Mouse (Mus musculus) stomach, embryonic 15.5 days (tissue): ENCODE data around the gene Zfp949. TPM values are rescaled to one million over a fixed set of nuclear protein-coding genes. Genes with fewer than 3 reads are reported as not detected.
A peak's percentile ranks its signal among the peaks of the same experiment; 100 is the strongest.

Experiments used
- ATAC-seq: fragments of 200-750 bp; cut with Nextera tagmentation; 2 replicates; pipeline ENCODE4 v1.8.0; 2017; ENCODE audit warnings: low read depth, moderate number of reproducible peaks, moderate TSS enrichment; ENCODE audit not compliant: insufficient read depth, low FRiP score
- H3K27ac ChIP-seq: fragments of 300-500 bp; sonication (generic); 2 replicates; pipeline ENCODE4 v1.5.1; 2015; ENCODE audit warnings: mild to moderate bottlenecking, inconsistent platforms
- H3K27me3 ChIP-seq: fragments of 300-500 bp; sonication (generic); replicated peaks from 2 replicates; pipeline ENCODE4 v1.6.1; 2015; ENCODE audit warnings: inconsistent platforms
- H3K36me3 ChIP-seq: fragments of 300-500 bp; sonication (generic); 2 replicates; pipeline ENCODE4 v1.6.1; 2015; ENCODE audit warnings: inconsistent platforms
- H3K4me1 ChIP-seq: fragments of 300-500 bp; sonication (generic); 2 replicates; pipeline ENCODE4 v1.6.1; 2015; ENCODE audit warnings: inconsistent platforms
- H3K4me2 ChIP-seq: fragments of 300-500 bp; sonication (generic); 2 replicates; pipeline ENCODE4 v1.6.1; 2015; ENCODE audit warnings: mild to moderate bottlenecking, inconsistent platforms
- H3K4me3 ChIP-seq: fragments of 300-500 bp; sonication (generic); replicated peaks from 2 replicates; pipeline ENCODE4 v1.5.1; 2015; ENCODE audit warnings: inconsistent platforms
- H3K9ac ChIP-seq: fragments of 300-500 bp; sonication (generic); 2 replicates; pipeline ENCODE4 v1.6.1; 2015; ENCODE audit warnings: inconsistent platforms
- H3K9me3 ChIP-seq: fragments of 300-500 bp; sonication (generic); 2 replicates; pipeline ENCODE4 v1.6.1; 2016; ENCODE audit warnings: inconsistent platforms
- WGBS: fragments of 180-500 bp; shearing (Covaris S2); methylation state at CpG from one replicate; pipeline ENCODE4 v1.1.7; 2015; 5-methylcytosine and 5-hydroxymethylcytosine counted together
- polyA plus RNA-seq: library from polyadenylated mRNA; unstranded; fragments of >200 nt; fragmentation: Nextera tagmentation; extraction: Ambion mirVana; gene quantifications from 2 replicates; pipeline ENCODE4 v1.2.1, GENCODE M21; 2015

Zfp949 gene
- polyA plus RNA-seq, 1 experiment from 2014 or later = 10.1 TPM

- Histone ChIP-seq H3K9me3 (no peaks in the 10 kb centered on the region), H3K27me3 (no peaks in the 10 kb centered on the region), H3K4me1 (peaks cover 3% of the 10 kb centered on the region; the same call in 1 of the 2 replicates), H3K4me2 (peak overlapping the region; percentile 82), H3K4me3 (peak overlapping the region; percentile 69), H3K27ac (peak overlapping the region; percentile 90), H3K9ac (peak overlapping the region; percentile 39; the same call in 1 of the 2 replicates), H3K36me3 (0 out of 2 replicates have a peak, but pooled peaks cover 5% of the 10 kb centered on the region)
- under 1% methylated on average over 16 of the region's 16 CpGs for WGBS
- ATAC-seq = no peak
Measured at GRCm38 (mm10) chr9:88523335-88523668, 24.5 kb upstream of the Zfp949 start.

GRCm38 (mm10) chr9:88524367-88524766 lies 23.5 kb upstream of the Zfp949 start:
- H3K36me3 ChIP-seq = 0 out of 2 replicates have a peak, but pooled peaks cover 5% of the 10 kb centered on the region
- H3K9me3 ChIP-seq = no peaks in the 10 kb centered on the region
- no peak for ATAC-seq
- no peak overlapping the region for H3K4me3 ChIP-seq
- WGBS = 93% methylated on average over 2 of the region's 2 CpGs
- no peaks in the 10 kb centered on the region for H3K27me3 ChIP-seq
- no peak overlapping the region for H3K4me2 ChIP-seq
- H3K27ac ChIP-seq = no peak overlapping the region
- peaks cover 3% of the 10 kb centered on the region; the same call in 1 of the 2 replicates for H3K4me1 ChIP-seq
- H3K9ac ChIP-seq = no peak overlapping the region

- no peaks in the 10 kb centered on the region for H3K9me3 ChIP-seq
- H3K27me3 ChIP-seq = no peaks in the 10 kb centered on the region
- H3K4me2 ChIP-seq = no peak overlapping the region
- no peak for ATAC-seq
- 58% methylated on average over 3 of the region's 3 CpGs for WGBS
- H3K36me3 ChIP-seq = 0 out of 2 replicates have a peak, but pooled peaks cover 5% of the 10 kb centered on the region
- H3K9ac ChIP-seq = no peak overlapping the region
- no peak overlapping the region for H3K27ac ChIP-seq
- H3K4me1 ChIP-seq = peaks cover 3% of the 10 kb centered on the region; the same call in 1 of the 2 replicates
- H3K4me3 ChIP-seq = no peak overlapping the region
Measured at GRCm38 (mm10) chr9:88524796-88525195, 23.0 kb upstream of the Zfp949 start.

- Histone ChIP-seq H3K27ac (no peak overlapping the region), H3K27me3 (no peaks in the 10 kb centered on the region), H3K9me3 (no peaks in the 10 kb centered on the region), H3K9ac (no peak overlapping the region), H3K4me3 (no peak overlapping the region), H3K4me2 (no peak overlapping the region), H3K4me1 (peaks cover 3% of the 10 kb centered on the region; the same call in 1 of the 2 replicates), H3K36me3 (0 out of 2 replicates have a peak, but pooled peaks cover 4% of the 10 kb centered on the region)
- 89% methylated on average over 6 of the region's 6 CpGs for WGBS
- no peak for ATAC-seq
Measured at GRCm38 (mm10) chr9:88525341-88525740, 22.5 kb upstream of the Zfp949 start.

- 76% methylated on average over 4 of the region's 4 CpGs for WGBS
- no peaks in the 10 kb centered on the region for H3K9me3 ChIP-seq
- no peaks in the 10 kb centered on the region for H3K36me3 ChIP-seq
- H3K27me3 ChIP-seq = no peaks in the 10 kb centered on the region
- H3K4me1 ChIP-seq = no peaks in the 10 kb centered on the region
- H3K4me2 ChIP-seq = no peak overlapping the region
- H3K4me3 ChIP-seq = no peak overlapping the region
- no peak for ATAC-seq
- no peak overlapping the region for H3K27ac ChIP-seq
- H3K9ac ChIP-seq = no peak overlapping the region
Measured at GRCm38 (mm10) chr9:88527956-88528355, 19.9 kb upstream of the Zfp949 start.

GRCm38 (mm10) chr9:88528736-88529135 lies 19.1 kb upstream of the Zfp949 start:
- H3K27ac ChIP-seq = no peak overlapping the region
- no peaks in the 10 kb centered on the region for H3K36me3 ChIP-seq
- no peak overlapping the region for H3K9ac ChIP-seq
- no peaks in the 10 kb centered on the region for H3K9me3 ChIP-seq
- H3K4me1 ChIP-seq = no peaks in the 10 kb centered on the region
- H3K4me2 ChIP-seq = no peak overlapping the region
- WGBS = 79% methylated on average over 5 of the region's 5 CpGs
- H3K27me3 ChIP-seq = no peaks in the 10 kb centered on the region
- no peak for ATAC-seq
- H3K4me3 ChIP-seq = no peak overlapping the region

GRCm38 (mm10) chr9:88529571-88529970 lies 18.2 kb upstream of the Zfp949 start:
- H3K27me3 ChIP-seq = no peaks in the 10 kb centered on the region
- WGBS = 83% methylated on average over 3 of the region's 3 CpGs
- no peaks in the 10 kb centered on the region for H3K4me1 ChIP-seq
- H3K4me3 ChIP-seq = no peak overlapping the region
- no peak overlapping the region for H3K4me2 ChIP-seq
- no peak overlapping the region for H3K9ac ChIP-seq
- no peak for ATAC-seq
- no peaks in the 10 kb centered on the region for H3K9me3 ChIP-seq
- no peaks in the 10 kb centered on the region for H3K36me3 ChIP-seq
- no peak overlapping the region for H3K27ac ChIP-seq

GRCm38 (mm10) chr9:88529979-88530580 lies 17.7 kb upstream of the Zfp949 start:
- no peak for ATAC-seq
- no peak overlapping the region for H3K4me3 ChIP-seq
- WGBS = 56% methylated on average over 5 of the region's 5 CpGs
- no peak overlapping the region for H3K27ac ChIP-seq
- no peaks in the 10 kb centered on the region for H3K27me3 ChIP-seq
- no peaks in the 10 kb centered on the region for H3K36me3 ChIP-seq
- no peak overlapping the region for H3K4me2 ChIP-seq
- H3K9ac ChIP-seq = no peak overlapping the region
- no peaks in the 10 kb centered on the region for H3K4me1 ChIP-seq
- no peaks in the 10 kb centered on the region for H3K9me3 ChIP-seq

GRCm38 (mm10) chr9:88534093-88534492 lies 13.7 kb upstream of the Zfp949 start:
- Histone ChIP-seq H3K36me3 (no peaks in the 10 kb centered on the region), H3K27ac (no peak overlapping the region), H3K4me2 (no peak overlapping the region), H3K4me1 (no peaks in the 10 kb centered on the region), H3K27me3 (no peaks in the 10 kb centered on the region), H3K9me3 (no peaks in the 10 kb centered on the region), H3K9ac (no peak overlapping the region), H3K4me3 (no peak overlapping the region)
- no peak for ATAC-seq
- WGBS = 84% methylated on average over 5 of the region's 5 CpGs

- ATAC-seq = no peak
Measured at GRCm38 (mm10) chr9:88539546-88540224, 8.1 kb upstream of the Zfp949 start.

GRCm38 (mm10) chr9:88542816-88543215 lies 5.0 kb upstream of the Zfp949 start:
- Histone ChIP-seq H3K4me1 (no peaks in the 10 kb centered on the region), H3K36me3 (no peaks in the 10 kb centered on the region), H3K9me3 (no peaks in the 10 kb centered on the region), H3K9ac (no peak overlapping the region), H3K27me3 (no peaks in the 10 kb centered on the region), H3K4me3 (no peak overlapping the region), H3K27ac (no peak overlapping the region), H3K4me2 (no peak overlapping the region)
- WGBS = 24% methylated on average over 2 of the region's 2 CpGs
- ATAC-seq = no peak

More at GRCm38 (mm10) chr9:88539546-88540224, 8.1 kb upstream of the Zfp949 start:
- Histone ChIP-seq H3K4me1 (no peaks in the 10 kb centered on the region), H3K27me3 (no peaks in the 10 kb centered on the region), H3K36me3 (no peaks in the 10 kb centered on the region), H3K4me3 (no peak overlapping the region), H3K4me2 (no peak overlapping the region), H3K9me3 (no peaks in the 10 kb centered on the region), H3K9ac (no peak overlapping the region), H3K27ac (no peak overlapping the region)
- 53% methylated on average over 5 of the region's 5 CpGs for WGBS

GRCm38 (mm10) chr9:88545534-88545933 lies 2.3 kb upstream of the Zfp949 start:
- H3K36me3 ChIP-seq = no peaks in the 10 kb centered on the region
- no peak overlapping the region for H3K9ac ChIP-seq
- no peaks in the 10 kb centered on the region for H3K27me3 ChIP-seq
- H3K27ac ChIP-seq = no peak overlapping the region
- no peak overlapping the region for H3K4me3 ChIP-seq
- H3K4me1 ChIP-seq = peaks cover 10% of the 10 kb centered on the region; the same call in 1 of the 2 replicates
- no peak for ATAC-seq
- H3K4me2 ChIP-seq = no peak overlapping the region
- WGBS = 42% methylated on average over 3 of the region's 3 CpGs
- H3K9me3 ChIP-seq = no peaks in the 10 kb centered on the region
